Mouse (Mus musculus): ENCODE data around the gene Tas2r108.

GRCm38 (mm10) chr6:40454436-40455041, 38.8 kb upstream of the Tas2r108 start:
- no peak for TF ChIP-seq CTCF (IDR thresholded peaks at IDR 0.05; ENCODE audit: insufficient read depth, low read length)
- TF ChIP-seq POLR2A (IDR thresholded peaks at IDR 0.05; ENCODE audit: borderline replicate concordance, extremely low read depth, low read depth, low read length), result no peak
